Mouse (Mus musculus): ENCODE results near the gene Angpt4.

The Angpt4 gene

GRCm38 (mm10) chr2:151986958-151987357 is 75.9 kb downstream of the Angpt4 start:
- DNase-seq = no peak

DNA sequence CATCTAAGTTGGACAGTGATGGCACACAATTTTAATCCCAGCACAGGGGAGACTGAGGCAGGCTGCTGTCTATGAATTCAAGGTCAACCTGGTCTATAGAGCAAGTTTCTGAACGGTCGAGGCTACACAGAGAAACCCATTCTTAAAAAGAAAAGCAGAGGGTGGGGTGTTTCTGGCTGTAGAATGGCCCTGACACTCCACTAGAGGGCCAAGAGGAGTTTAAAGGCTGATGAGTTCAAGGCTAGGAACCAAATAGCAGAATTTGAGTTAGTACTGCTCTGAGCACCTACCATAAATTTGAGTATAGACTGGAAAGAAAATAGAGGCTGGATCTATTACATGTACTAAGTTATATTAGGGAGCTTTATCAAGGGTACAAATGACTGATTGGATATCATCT is 78.0 kb downstream of the Angpt4 start:
- no peak for DNase-seq

GRCm38 (mm10) chr2:151990985-151991394 is 80.0 kb downstream of the Angpt4 start:
- no peak for DNase-seq

GRCm38 (mm10) chr2:151991446-151991845 is 80.4 kb downstream of the Angpt4 start:
- DNase-seq = no peak

DNA sequence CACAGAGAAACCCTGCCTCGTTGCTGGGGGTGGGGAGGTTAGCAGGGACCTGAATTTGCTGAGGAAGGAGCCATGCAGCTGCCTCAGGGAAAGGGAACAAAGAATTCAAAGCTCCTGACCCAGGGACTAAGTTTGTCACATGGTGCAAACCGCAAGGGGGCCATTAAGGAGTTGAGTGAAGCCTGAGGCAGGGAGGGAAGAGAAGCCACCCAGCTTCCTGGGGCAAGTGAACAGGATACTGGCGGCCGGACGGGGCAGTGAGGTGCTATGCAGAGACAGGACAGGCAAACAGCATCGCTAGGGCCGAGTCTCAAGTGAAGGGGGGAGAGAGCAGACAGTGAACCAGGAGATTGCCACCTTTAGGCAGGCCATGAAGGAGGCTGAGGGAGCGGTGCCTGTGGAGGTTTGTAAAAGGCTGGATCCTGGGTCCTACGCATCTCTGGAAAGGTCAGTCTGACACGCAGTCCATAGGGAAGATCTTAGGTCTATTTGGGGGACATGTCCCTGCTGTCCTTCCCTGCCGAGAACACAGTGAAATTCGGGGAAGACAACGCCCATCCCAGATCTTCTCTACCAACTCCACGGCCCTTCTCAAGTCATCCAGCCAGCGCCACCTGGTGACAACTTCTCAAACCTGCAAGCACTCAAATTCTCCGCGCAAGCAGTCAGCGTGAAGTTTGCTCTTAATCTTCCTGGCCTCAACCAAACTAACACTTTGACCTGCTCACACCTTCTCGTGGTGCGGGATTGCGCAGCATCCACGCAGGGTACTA is 83.5 kb downstream of the Angpt4 start:
- peak; percentile 89 for DNase-seq
